Mouse (Mus musculus): ENCODE measurements around the gene Cdkl3.

DNA sequence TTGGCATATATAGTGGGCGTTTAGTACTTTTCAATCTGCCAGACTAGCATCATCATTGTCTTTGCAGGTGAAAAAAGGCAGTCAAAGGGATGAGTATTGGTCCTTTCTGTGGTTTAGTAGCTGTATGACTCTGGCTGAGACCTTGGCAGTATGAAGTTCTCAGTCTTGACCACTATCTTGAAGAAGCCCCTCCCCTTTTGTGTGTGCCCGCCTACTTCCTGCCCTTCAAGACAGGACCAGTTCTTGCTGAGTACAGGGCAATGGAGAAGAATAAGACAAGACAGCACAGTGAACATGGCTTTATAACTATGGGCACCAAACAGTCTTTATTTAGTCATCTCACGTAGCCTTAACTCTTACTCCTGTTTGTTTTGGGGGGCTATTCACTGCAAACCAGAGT lies 93.0 kb downstream of the Cdkl3 start:
- TF ChIP-seq CTCF (IDR thresholded peaks at IDR 0.05; ENCODE audit: low read depth) (no peak), EP300 (IDR thresholded peaks at IDR 0.05; ENCODE audit: low read depth) (no peak)

All from liver, embryonic 14.5 days (tissue).